Mouse (Mus musculus) olfactory bulb, adult 2 months (tissue): ENCODE data around the gene Pttg1ip.

Source experiments
- CTCF ChIP-seq: fragments of 200-500 bp; IDR thresholded peaks from 2 replicates; pipeline ENCODE4 v1.5.1; 2012; ENCODE audit warnings: low read depth, mild to moderate bottlenecking, low read length, moderate library complexity; ENCODE audit not compliant: insufficient read depth
- POLR2A ChIP-seq: fragments of 200-500 bp; IDR thresholded peaks from 2 replicates; pipeline ENCODE4 v1.6.1; 2012; ENCODE audit warnings: mild to moderate bottlenecking, low read depth, low read length, moderate library complexity; ENCODE audit not compliant: insufficient read depth

- TF ChIP-seq CTCF = no peak
- no peak for TF ChIP-seq POLR2A
Measured at GRCm38 (mm10) chr10:77589117-77589516, 7.6 kb downstream of the Pttg1ip start.
